Mouse (Mus musculus): Measurements from ENCODE around the gene Mgat4c. TPM values are rescaled to one million over a fixed set of nuclear protein-coding genes. Genes with fewer than 3 reads are reported as not detected.

Mgat4c gene
- 0.31 and 0.47 TPM in 2 replicates for polyA plus RNA-seq (2012; rRNA removed; ENCODE audit: low replicate concordance)

DNA sequence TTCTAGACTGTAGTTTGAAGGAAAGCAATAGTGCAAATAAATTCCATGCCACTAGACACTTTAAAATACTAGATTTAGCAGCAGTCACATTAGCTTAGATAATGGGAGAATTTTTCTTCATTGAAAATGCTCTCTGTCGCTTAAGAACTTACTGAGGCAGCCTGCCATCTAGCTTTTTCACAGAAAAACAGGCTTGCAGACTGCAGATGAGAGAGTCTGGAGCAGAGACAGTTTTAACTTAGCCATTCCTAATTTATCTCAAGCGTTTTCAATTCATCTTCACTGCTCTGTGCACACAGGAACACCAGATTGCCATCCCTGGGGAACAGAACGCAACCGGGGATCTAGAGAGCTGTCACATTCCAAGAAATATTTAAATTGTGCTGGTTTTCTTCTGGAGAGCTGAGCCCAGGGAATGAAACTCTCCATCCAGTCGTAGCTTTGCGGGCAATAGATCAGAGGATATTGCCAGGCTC, at the start of gene Mgat4c:
Gene Mgat4c (plus strand): TSS at position 51 of the 476 bp plus-strand sequence.

